Mouse (Mus musculus): ENCODE data around the gene Cemip2. TPM values are rescaled to one million over a fixed set of nuclear protein-coding genes. Genes with fewer than 3 reads are reported as not detected.

Cemip2 gene
- polyA plus RNA-seq, 1 experiment from 2014 or later = 26.8 TPM

DNA sequence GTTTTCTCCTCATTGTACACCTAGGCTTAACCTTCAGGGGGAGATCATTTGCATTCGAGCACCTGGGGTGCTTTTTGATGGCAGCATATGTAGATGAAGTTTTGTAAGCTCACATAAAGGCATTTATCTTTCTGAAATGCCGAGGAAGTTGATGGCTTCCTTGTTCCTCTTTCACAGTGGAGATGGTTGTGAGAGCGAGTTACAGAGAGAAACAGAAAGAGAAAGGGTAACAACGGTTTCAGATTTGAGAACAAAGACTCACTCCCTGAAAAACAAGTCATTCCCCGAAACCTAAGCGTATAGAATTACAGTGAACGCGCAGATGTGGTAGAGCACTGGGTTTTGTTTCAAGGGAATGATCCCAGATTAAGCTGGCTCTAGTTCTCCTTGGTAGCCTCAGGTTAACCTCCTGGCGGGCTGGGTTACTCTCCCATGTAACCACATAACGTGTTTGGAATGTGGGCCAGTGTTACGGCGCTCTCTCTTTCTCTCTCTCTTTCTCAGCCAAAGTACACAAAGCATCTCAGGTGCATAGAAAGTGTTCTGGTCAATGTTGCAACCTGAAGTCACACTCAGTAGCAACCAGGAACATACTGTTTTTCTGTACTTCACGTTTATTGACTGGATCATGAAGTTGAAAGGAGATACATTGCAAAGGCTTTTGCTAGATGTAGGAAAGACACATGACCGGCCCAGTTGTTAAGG, 40.0 kb downstream of the Cemip2 start:
- 67% methylated on average over 14 of the region's 14 CpGs for WGBS
- Histone ChIP-seq H3K4me2 (replicated peaks; ENCODE audit: low read depth, low read length) (no peak overlapping the region), H3K9me3 (ENCODE audit: control insufficient read depth, low read length) (no peaks in the 10 kb centered on the region), H3K27me3 (ENCODE audit: control insufficient read depth, insufficient read depth, low read length) (no peaks in the 10 kb centered on the region), H3K36me3 (ENCODE audit: control insufficient read depth, insufficient read depth, low read length) (peaks cover 51% of the 10 kb centered on the region), H3K9ac (ENCODE audit: low read depth, low read length) (no peak overlapping the region), H3K4me3 (ENCODE audit: low read length) (no peak overlapping the region), H3K27ac (ENCODE audit: low read depth, low read length) (no peak overlapping the region), H3K4me1 (ENCODE audit: control insufficient read depth, insufficient read depth, low read length) (no peaks in the 10 kb centered on the region)
- ATAC-seq (ENCODE audit: low FRiP score, low TSS enrichment) = peak; percentile 35; the same call in 1 of the 2 replicates

DNA sequence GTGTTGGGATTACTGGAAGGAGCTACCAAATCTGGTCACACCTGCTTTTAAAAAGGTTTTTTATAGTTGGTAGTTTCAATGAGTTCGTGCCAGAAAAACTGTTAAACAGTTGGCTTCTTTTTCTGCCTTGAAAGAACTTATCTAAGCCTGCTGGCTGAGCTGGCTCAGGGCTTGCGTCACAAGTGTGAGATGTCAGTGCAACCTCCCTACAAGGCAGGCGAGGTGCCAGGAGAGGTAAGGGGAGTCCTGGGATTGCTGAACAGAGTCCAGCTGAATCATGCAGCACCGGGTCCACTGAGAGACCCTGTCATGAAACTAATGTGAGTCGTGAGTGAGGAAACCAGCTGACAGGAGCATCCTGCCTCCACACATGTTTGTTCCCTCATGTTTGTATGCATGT, 41.4 kb downstream of the Cemip2 start:
- H3K4me3 ChIP-seq (ENCODE audit: low read length) = no peak overlapping the region
- H3K36me3 ChIP-seq (ENCODE audit: control insufficient read depth, insufficient read depth, low read length) = peaks cover 48% of the 10 kb centered on the region
- WGBS = 77% methylated on average over 5 of the region's 5 CpGs
- no peak overlapping the region for H3K4me2 ChIP-seq (replicated peaks; ENCODE audit: low read depth, low read length)
- no peaks in the 10 kb centered on the region for H3K27me3 ChIP-seq (ENCODE audit: control insufficient read depth, insufficient read depth, low read length)
- no peak overlapping the region for H3K27ac ChIP-seq (ENCODE audit: low read depth, low read length)
- no peaks in the 10 kb centered on the region for H3K4me1 ChIP-seq (ENCODE audit: control insufficient read depth, insufficient read depth, low read length)
- H3K9me3 ChIP-seq (ENCODE audit: control insufficient read depth, low read length) = no peaks in the 10 kb centered on the region
- no peak for ATAC-seq (ENCODE audit: low FRiP score, low TSS enrichment)
- no peak overlapping the region for H3K9ac ChIP-seq (ENCODE audit: low read depth, low read length)

GRCm38 (mm10) chr19:21820126-21820525, 42.0 kb downstream of the Cemip2 start:
- H3K27me3 ChIP-seq (ENCODE audit: control insufficient read depth, insufficient read depth, low read length) = no peaks in the 10 kb centered on the region
- no peak overlapping the region for H3K4me2 ChIP-seq (replicated peaks; ENCODE audit: low read depth, low read length)
- no peaks in the 10 kb centered on the region for H3K9me3 ChIP-seq (ENCODE audit: control insufficient read depth, low read length)
- H3K27ac ChIP-seq (ENCODE audit: low read depth, low read length) = no peak overlapping the region
- H3K36me3 ChIP-seq (ENCODE audit: control insufficient read depth, insufficient read depth, low read length) = peaks cover 47% of the 10 kb centered on the region
- H3K4me1 ChIP-seq (ENCODE audit: control insufficient read depth, insufficient read depth, low read length) = no peaks in the 10 kb centered on the region
- no peak overlapping the region for H3K4me3 ChIP-seq (ENCODE audit: low read length)
- 82% methylated on average over 4 of the region's 4 CpGs for WGBS
- H3K9ac ChIP-seq (ENCODE audit: low read depth, low read length) = no peak overlapping the region
- ATAC-seq (ENCODE audit: low FRiP score, low TSS enrichment) = no peak

DNA sequence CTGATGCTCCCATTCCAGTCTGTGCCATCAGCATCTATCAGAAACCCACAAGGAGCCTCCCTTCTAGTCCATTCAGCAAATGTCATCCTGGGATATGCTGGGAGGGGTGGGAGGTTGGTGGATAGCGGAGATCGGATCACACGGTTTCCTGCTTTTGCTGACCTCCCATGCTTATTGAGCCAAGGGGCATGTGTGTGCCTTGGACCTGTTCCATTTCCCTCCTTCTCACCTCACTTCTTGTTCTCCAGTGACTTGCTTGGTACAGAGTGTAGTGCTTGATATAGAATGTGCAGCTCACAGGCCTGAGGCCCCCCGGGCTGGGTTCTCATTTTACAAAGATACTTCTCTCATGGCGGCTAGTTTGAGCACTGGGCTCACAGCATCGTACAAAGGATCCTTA, 43.7 kb downstream of the Cemip2 start:
- H3K36me3 ChIP-seq (ENCODE audit: control insufficient read depth, insufficient read depth, low read length) = peaks cover 39% of the 10 kb centered on the region
- WGBS = 56% methylated on average over 6 of the region's 6 CpGs
- no peak overlapping the region for H3K27ac ChIP-seq (ENCODE audit: low read depth, low read length)
- H3K9ac ChIP-seq (ENCODE audit: low read depth, low read length) = no peak overlapping the region
- H3K4me2 ChIP-seq (replicated peaks; ENCODE audit: low read depth, low read length) = no peak overlapping the region
- no peak overlapping the region for H3K4me3 ChIP-seq (ENCODE audit: low read length)
- no peaks in the 10 kb centered on the region for H3K4me1 ChIP-seq (ENCODE audit: control insufficient read depth, insufficient read depth, low read length)
- H3K27me3 ChIP-seq (ENCODE audit: control insufficient read depth, insufficient read depth, low read length) = no peaks in the 10 kb centered on the region
- no peak; the same call in 1 of the 2 replicates for ATAC-seq (ENCODE audit: low FRiP score, low TSS enrichment)
- no peaks in the 10 kb centered on the region for H3K9me3 ChIP-seq (ENCODE audit: control insufficient read depth, low read length)

DNA sequence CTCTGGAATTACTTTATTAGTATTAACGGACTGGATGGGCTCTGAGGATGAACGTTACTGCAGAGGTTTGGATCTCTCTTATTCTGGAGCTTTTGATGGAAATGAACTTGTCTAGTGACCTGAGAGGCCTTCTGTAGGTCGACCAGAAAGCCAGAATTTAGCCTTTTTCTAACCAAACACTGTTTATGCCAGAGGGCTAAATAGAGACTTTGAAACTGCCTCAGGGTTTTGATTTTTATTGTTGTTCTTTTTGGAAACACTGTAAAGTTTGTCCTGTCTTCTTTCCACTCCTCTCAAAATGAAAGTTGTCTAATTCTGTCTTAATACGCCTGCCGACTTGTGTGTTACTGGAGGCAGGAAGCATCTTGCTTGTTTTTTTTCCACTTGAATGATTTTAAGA, 46.0 kb downstream of the Cemip2 start:
- 87% methylated on average over 5 of the region's 5 CpGs for WGBS
- Histone ChIP-seq H3K4me3 (ENCODE audit: low read length) (no peak overlapping the region), H3K27ac (ENCODE audit: low read depth, low read length) (no peak overlapping the region), H3K9ac (ENCODE audit: low read depth, low read length) (no peak overlapping the region), H3K4me2 (replicated peaks; ENCODE audit: low read depth, low read length) (no peak overlapping the region), H3K4me1 (ENCODE audit: control insufficient read depth, insufficient read depth, low read length) (no peaks in the 10 kb centered on the region), H3K27me3 (ENCODE audit: control insufficient read depth, insufficient read depth, low read length) (no peaks in the 10 kb centered on the region), H3K9me3 (ENCODE audit: control insufficient read depth, low read length) (no peaks in the 10 kb centered on the region), H3K36me3 (ENCODE audit: control insufficient read depth, insufficient read depth, low read length) (peaks cover 33% of the 10 kb centered on the region)
- ATAC-seq (ENCODE audit: low FRiP score, low TSS enrichment) = no peak

DNA sequence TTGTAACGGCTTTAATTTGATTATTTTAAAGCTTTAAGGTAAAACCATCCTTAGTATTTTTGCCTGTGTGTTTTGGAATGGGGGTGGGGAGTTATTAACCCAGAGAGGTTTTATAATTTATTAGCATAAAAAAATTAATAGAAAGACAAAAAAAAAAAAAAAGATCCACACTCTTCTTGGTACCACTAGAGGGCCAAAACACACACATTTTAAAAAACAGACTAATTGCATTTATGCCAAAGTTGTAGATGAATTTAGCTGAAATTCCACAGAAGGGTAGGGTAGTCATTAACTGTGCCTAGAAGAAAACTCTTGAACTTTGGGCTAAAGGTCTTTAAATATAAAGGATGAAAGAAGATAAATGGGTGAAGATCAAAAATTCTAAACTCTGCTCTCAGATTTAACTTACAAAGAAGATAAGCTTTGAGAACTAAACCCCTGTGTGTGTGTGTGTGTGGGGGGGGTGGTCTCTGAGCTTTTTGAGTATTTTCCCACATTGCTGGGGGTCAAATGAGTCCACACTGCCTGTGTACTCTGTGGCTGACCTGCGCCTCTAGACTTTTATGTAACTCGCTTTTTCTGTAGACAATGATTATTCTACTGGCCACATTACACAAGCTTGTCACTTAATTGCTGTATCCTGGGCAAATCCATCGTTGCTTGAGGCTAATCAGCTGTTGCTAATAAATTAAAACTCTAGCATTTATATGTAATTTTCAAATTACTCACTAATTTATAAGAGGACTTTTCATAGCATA, 47.2 kb downstream of the Cemip2 start:
- Histone ChIP-seq H3K4me1 (ENCODE audit: control insufficient read depth, insufficient read depth, low read length) (no peaks in the 10 kb centered on the region), H3K27ac (ENCODE audit: low read depth, low read length) (no peak overlapping the region), H3K36me3 (ENCODE audit: control insufficient read depth, insufficient read depth, low read length) (peaks cover 39% of the 10 kb centered on the region), H3K4me2 (replicated peaks; ENCODE audit: low read depth, low read length) (no peak overlapping the region), H3K9me3 (ENCODE audit: control insufficient read depth, low read length) (no peaks in the 10 kb centered on the region), H3K9ac (ENCODE audit: low read depth, low read length) (no peak overlapping the region), H3K4me3 (ENCODE audit: low read length) (no peak overlapping the region), H3K27me3 (ENCODE audit: control insufficient read depth, insufficient read depth, low read length) (no peaks in the 10 kb centered on the region)
- no peak for ATAC-seq (ENCODE audit: low FRiP score, low TSS enrichment)
- 82% methylated on average over 4 of the region's 4 CpGs for WGBS

GRCm38 (mm10) chr19:21833416-21833992, 55.4 kb downstream of the Cemip2 start:
- H3K27ac ChIP-seq (ENCODE audit: low read depth, low read length) = peak overlapping the region; percentile 59
- ATAC-seq (ENCODE audit: low FRiP score, low TSS enrichment) = no peak
- peaks cover 58% of the 10 kb centered on the region for H3K36me3 ChIP-seq (ENCODE audit: control insufficient read depth, insufficient read depth, low read length)
- 64% methylated on average over 12 of the region's 12 CpGs for WGBS
- no peaks in the 10 kb centered on the region for H3K9me3 ChIP-seq (ENCODE audit: control insufficient read depth, low read length)
- H3K27me3 ChIP-seq (ENCODE audit: control insufficient read depth, insufficient read depth, low read length) = no peaks in the 10 kb centered on the region
- no peak overlapping the region for H3K4me3 ChIP-seq (ENCODE audit: low read length)
- no peaks in the 10 kb centered on the region for H3K4me1 ChIP-seq (ENCODE audit: control insufficient read depth, insufficient read depth, low read length)
- H3K4me2 ChIP-seq (replicated peaks; ENCODE audit: low read depth, low read length) = no peak overlapping the region
- H3K9ac ChIP-seq (ENCODE audit: low read depth, low read length) = no peak overlapping the region

GRCm38 (mm10) chr19:21834952-21835351, 56.8 kb downstream of the Cemip2 start:
- Histone ChIP-seq H3K4me1 (ENCODE audit: control insufficient read depth, insufficient read depth, low read length) (no peaks in the 10 kb centered on the region), H3K9me3 (ENCODE audit: control insufficient read depth, low read length) (no peaks in the 10 kb centered on the region), H3K9ac (ENCODE audit: low read depth, low read length) (no peak overlapping the region), H3K27ac (ENCODE audit: low read depth, low read length) (no peak overlapping the region), H3K4me2 (replicated peaks; ENCODE audit: low read depth, low read length) (no peak overlapping the region), H3K27me3 (ENCODE audit: control insufficient read depth, insufficient read depth, low read length) (no peaks in the 10 kb centered on the region), H3K4me3 (ENCODE audit: low read length) (no peak overlapping the region), H3K36me3 (ENCODE audit: control insufficient read depth, insufficient read depth, low read length) (peaks cover 52% of the 10 kb centered on the region)
- 92% methylated on average over 7 of the region's 7 CpGs for WGBS
- no peak for ATAC-seq (ENCODE audit: low FRiP score, low TSS enrichment)

DNA sequence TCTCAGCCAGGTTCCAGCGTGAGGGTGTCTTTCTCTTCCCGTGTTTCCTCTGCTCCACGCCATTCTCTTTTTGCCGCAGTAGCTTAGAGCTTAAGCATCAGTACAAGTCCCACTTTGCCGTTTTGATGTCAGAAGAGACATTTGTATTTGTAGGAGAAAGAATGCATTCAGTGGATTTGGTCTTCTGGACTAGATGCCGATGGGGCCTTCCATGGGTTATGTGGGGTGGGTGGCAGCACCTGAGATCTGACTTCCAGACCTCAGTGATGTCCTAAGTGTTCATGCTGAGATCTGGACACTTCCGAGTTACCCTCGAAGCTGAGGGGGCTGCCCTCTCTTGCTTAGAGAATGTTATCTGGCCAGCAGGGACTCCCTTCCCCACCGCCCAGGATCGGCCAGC, 72.6 kb downstream of the Cemip2 start:
- no peak overlapping the region for H3K9ac ChIP-seq (ENCODE audit: low read depth, low read length)
- 93% methylated on average over 10 of the region's 10 CpGs for WGBS

More for the DNA sequence above, 72.6 kb downstream of the Cemip2 start:
- no peak overlapping the region for H3K4me3 ChIP-seq (ENCODE audit: low read length)
- peaks cover 63% of the 10 kb centered on the region for H3K36me3 ChIP-seq (ENCODE audit: control insufficient read depth, insufficient read depth, low read length)
- ATAC-seq (ENCODE audit: low FRiP score, low TSS enrichment) = no peak
- no peak overlapping the region for H3K27ac ChIP-seq (ENCODE audit: low read depth, low read length)
- no peaks in the 10 kb centered on the region for H3K27me3 ChIP-seq (ENCODE audit: control insufficient read depth, insufficient read depth, low read length)
- H3K4me2 ChIP-seq (replicated peaks; ENCODE audit: low read depth, low read length) = no peak overlapping the region
- H3K9me3 ChIP-seq (ENCODE audit: control insufficient read depth, low read length) = no peaks in the 10 kb centered on the region
- H3K4me1 ChIP-seq (ENCODE audit: control insufficient read depth, insufficient read depth, low read length) = no peaks in the 10 kb centered on the region
